Mouse (Mus musculus): ENCODE results near the gene Adi1. TPM values are rescaled to one million over a fixed set of nuclear protein-coding genes. Genes with fewer than 3 reads are reported as not detected.

Gene Adi1
- polyA plus RNA-seq, 1 experiment = 22.8 TPM

DNA sequence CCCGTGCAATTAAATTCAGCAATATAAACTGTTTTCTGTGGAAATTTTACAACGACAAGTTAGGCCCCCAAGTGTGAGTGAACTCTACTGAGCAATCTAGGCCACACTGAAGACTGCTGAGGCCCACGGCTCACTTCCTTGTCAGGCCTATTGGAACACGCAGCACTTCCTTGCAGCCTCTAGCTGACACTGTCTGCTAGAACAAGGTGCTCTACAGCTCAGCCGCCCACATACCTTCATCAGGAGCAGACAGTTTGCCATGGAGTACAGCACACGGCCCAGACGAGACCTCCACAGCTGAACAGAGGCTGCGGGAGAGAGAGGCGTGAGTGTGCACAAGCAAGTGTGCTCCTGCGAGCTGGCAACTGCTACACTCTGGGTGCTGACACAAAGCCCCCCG is 26.3 kb downstream of the Adi1 start:
- TF ChIP-seq POLR2A (IDR thresholded peaks at IDR 0.05; ENCODE audit: borderline replicate concordance, extremely low read depth, low read depth, low read length) (no peak), CTCF (IDR thresholded peaks at IDR 0.05; ENCODE audit: insufficient read depth, low read length) (no peak)
- 79% methylated on average over 11 of the region's 11 CpGs for WGBS
- no peak for DNase-seq
- Histone ChIP-seq H3K4me1 (ENCODE audit: control insufficient read depth, insufficient read depth, low read length) (peaks cover 6% of the 10 kb centered on the region), H3K4me3 (replicated peaks; ENCODE audit: extremely low read depth, low read depth, low read length) (no peak overlapping the region)

DNA sequence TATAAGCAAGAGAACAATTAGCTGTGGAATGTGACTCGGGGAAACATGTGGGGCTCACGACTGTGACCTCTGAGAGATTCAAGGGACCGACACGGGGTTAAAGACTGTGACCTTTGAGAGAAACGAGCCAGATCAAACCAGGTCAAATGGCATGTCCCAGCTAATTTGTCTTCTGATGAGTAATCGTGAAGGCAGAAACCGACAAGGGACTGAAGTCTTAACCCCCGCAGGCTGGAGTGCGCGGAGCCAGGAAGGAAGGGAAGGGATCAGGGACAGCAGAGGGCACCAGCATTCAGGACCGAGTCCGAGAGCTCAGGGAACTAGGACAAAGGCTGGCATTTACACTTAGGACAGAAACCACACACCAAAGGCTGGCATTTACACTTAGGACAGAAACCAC is 29.4 kb downstream of the Adi1 start:
- 37% methylated on average over 12 of the region's 12 CpGs for WGBS
- no peak for DNase-seq
- no peaks in the 10 kb centered on the region for H3K4me1 ChIP-seq (ENCODE audit: control insufficient read depth, insufficient read depth, low read length)
- TF ChIP-seq CTCF (IDR thresholded peaks at IDR 0.05; ENCODE audit: insufficient read depth, low read length) (no peak), POLR2A (IDR thresholded peaks at IDR 0.05; ENCODE audit: borderline replicate concordance, extremely low read depth, low read depth, low read length) (no peak)
- no peak overlapping the region for H3K4me3 ChIP-seq (replicated peaks; ENCODE audit: extremely low read depth, low read depth, low read length)

- WGBS = 89% methylated on average over 6 of the region's 6 CpGs
- no peaks in the 10 kb centered on the region for H3K4me1 ChIP-seq (ENCODE audit: control insufficient read depth, insufficient read depth, low read length)
- TF ChIP-seq POLR2A (IDR thresholded peaks at IDR 0.05; ENCODE audit: borderline replicate concordance, extremely low read depth, low read depth, low read length) = no peak
- TF ChIP-seq CTCF (IDR thresholded peaks at IDR 0.05; ENCODE audit: insufficient read depth, low read length) = no peak
- H3K4me3 ChIP-seq (replicated peaks; ENCODE audit: extremely low read depth, low read depth, low read length) = no peak overlapping the region
- DNase-seq = no peak
Observed at GRCm38 (mm10) chr12:28705204-28705603, 30.2 kb downstream of the Adi1 start.

- no peak for DNase-seq
- Histone ChIP-seq H3K4me3 (replicated peaks; ENCODE audit: extremely low read depth, low read depth, low read length) (no peak overlapping the region), H3K4me1 (ENCODE audit: control insufficient read depth, insufficient read depth, low read length) (no peaks in the 10 kb centered on the region)
- 74% methylated on average over 4 of the region's 4 CpGs for WGBS
- TF ChIP-seq CTCF (IDR thresholded peaks at IDR 0.05; ENCODE audit: insufficient read depth, low read length) (no peak), POLR2A (IDR thresholded peaks at IDR 0.05; ENCODE audit: borderline replicate concordance, extremely low read depth, low read depth, low read length) (no peak)
Observed at GRCm38 (mm10) chr12:28708154-28708553, 33.1 kb downstream of the Adi1 start.

DNA sequence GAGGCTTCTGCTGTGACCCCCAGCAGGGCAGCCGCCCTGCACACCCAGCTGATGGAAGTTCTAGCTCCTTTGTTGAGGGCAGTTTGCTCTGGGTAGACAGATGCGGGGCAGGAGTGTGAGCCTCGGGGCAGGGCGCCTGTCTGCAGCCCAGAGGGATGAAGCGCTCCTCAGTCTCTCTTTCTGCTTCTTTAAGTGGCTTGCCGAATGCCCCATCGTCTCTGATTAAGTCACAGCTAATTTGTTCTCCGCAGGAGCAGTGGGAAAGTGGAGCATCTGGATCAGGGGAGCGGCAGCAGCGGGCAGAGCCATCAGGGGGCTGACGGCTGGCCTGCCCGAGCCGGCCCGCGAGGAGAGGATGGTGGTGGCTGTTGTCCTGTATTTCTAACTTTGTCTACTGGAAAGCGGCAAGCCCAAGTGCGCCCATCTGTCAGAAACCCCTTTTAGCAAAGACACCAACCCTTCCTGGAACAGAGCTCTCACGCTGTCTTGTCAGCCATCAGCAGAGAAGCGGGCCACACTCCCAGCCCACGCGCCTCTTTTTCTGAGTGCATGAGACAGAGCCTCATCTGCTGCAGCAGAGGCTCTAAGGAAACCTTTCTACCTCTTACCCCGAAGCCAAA is 35.6 kb downstream of the Adi1 start:
- Histone ChIP-seq H3K4me1 (ENCODE audit: control insufficient read depth, insufficient read depth, low read length) (no peaks in the 10 kb centered on the region), H3K4me3 (replicated peaks; ENCODE audit: extremely low read depth, low read depth, low read length) (no peak overlapping the region)
- DNase-seq = no peak
- TF ChIP-seq CTCF (IDR thresholded peaks at IDR 0.05; ENCODE audit: insufficient read depth, low read length) (no peak), POLR2A (IDR thresholded peaks at IDR 0.05; ENCODE audit: borderline replicate concordance, extremely low read depth, low read depth, low read length) (no peak)
- WGBS = 87% methylated on average over 22 of the region's 22 CpGs

DNA sequence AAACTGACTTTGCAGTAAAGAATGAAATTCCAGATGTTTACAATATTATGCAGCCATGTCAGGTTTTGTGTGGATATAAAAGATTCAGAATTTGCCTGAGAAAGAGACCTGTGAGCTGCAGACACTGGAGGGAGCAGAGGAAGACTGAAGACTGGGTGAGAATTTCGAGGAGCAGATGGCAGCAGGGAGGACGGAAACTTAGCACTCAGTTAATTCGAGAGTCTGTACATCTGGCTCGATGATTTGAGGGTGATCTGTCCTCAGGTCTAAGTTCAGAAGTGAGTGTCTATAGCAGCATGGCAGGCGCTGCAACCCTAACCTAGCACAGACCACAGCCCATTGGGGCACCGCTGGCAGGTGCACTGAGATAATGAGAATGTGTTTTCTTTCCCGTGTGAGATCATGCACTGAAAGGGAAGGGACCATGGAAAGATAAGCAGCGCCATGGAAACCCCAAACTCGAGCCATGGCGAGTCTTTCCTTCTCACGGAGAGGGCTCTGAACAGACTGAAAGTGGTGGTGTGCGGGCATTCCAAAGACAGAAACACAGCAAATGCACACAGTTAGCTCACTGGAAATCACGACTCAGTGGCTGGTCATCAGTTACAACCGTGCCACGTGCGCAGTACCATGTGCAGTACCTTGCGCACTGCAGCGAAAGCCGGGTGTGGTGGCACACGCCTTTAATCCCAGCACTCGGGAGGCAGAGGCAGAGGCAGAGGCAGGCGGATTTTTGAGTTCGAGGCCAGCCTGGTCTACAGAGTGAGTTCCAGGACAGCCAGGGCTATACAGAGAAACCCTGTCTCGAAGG is 40.0 kb downstream of the Adi1 start:
- no peak overlapping the region for H3K4me3 ChIP-seq (replicated peaks; ENCODE audit: extremely low read depth, low read depth, low read length)
- no peak for DNase-seq
- H3K4me1 ChIP-seq (ENCODE audit: control insufficient read depth, insufficient read depth, low read length) = no peaks in the 10 kb centered on the region
- WGBS = 85% methylated on average over 24 of the region's 24 CpGs
- TF ChIP-seq POLR2A (IDR thresholded peaks at IDR 0.05; ENCODE audit: borderline replicate concordance, extremely low read depth, low read depth, low read length) = no peak
- no peak for TF ChIP-seq CTCF (IDR thresholded peaks at IDR 0.05; ENCODE audit: insufficient read depth, low read length)

DNA sequence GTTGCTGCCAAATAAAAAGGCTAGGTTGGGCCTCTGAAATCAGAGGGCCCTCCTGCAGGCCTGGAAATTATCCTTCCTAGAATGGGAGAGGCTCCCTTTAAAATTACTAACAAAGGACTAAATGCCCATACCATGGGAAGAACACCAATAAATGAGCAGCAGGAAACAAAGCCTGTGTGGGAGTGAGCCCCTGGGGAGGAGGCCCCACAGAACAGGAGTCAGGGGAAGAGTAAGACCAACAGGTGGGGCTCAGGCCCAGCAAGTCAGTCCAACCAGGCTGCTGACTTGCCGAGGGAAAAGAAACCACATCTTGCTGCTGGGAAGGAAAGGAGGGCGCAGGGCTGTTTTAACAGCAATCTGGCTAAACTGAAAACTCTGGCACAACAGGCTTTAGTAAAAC is 42.0 kb downstream of the Adi1 start:
- DNase-seq = no peak
- no peak overlapping the region for H3K4me3 ChIP-seq (replicated peaks; ENCODE audit: extremely low read depth, low read depth, low read length)
- no peak for TF ChIP-seq POLR2A (IDR thresholded peaks at IDR 0.05; ENCODE audit: borderline replicate concordance, extremely low read depth, low read depth, low read length)
- no peaks in the 10 kb centered on the region for H3K4me1 ChIP-seq (ENCODE audit: control insufficient read depth, insufficient read depth, low read length)
- WGBS = 90% methylated on average over 2 of the region's 2 CpGs

GRCm38 (mm10) chr12:28718106-28718505 is 43.1 kb downstream of the Adi1 start:
- WGBS = 94% methylated on average over 2 of the region's 2 CpGs
- Histone ChIP-seq H3K4me1 (ENCODE audit: control insufficient read depth, insufficient read depth, low read length) (no peaks in the 10 kb centered on the region), H3K4me3 (replicated peaks; ENCODE audit: extremely low read depth, low read depth, low read length) (no peak overlapping the region)
- TF ChIP-seq POLR2A (IDR thresholded peaks at IDR 0.05; ENCODE audit: borderline replicate concordance, extremely low read depth, low read depth, low read length) = no peak
- no peak for TF ChIP-seq CTCF (IDR thresholded peaks at IDR 0.05; ENCODE audit: insufficient read depth, low read length)
- DNase-seq = no peak

- no peaks in the 10 kb centered on the region for H3K4me1 ChIP-seq (ENCODE audit: control insufficient read depth, insufficient read depth, low read length)
- no peak overlapping the region for H3K4me3 ChIP-seq (replicated peaks; ENCODE audit: extremely low read depth, low read depth, low read length)
- DNase-seq = no peak
- TF ChIP-seq CTCF (IDR thresholded peaks at IDR 0.05; ENCODE audit: insufficient read depth, low read length) (no peak), POLR2A (IDR thresholded peaks at IDR 0.05; ENCODE audit: borderline replicate concordance, extremely low read depth, low read depth, low read length) (no peak)
- 90% methylated on average over 3 of the region's 3 CpGs for WGBS
Observed at GRCm38 (mm10) chr12:28724366-28724765, 49.3 kb downstream of the Adi1 start.

DNA sequence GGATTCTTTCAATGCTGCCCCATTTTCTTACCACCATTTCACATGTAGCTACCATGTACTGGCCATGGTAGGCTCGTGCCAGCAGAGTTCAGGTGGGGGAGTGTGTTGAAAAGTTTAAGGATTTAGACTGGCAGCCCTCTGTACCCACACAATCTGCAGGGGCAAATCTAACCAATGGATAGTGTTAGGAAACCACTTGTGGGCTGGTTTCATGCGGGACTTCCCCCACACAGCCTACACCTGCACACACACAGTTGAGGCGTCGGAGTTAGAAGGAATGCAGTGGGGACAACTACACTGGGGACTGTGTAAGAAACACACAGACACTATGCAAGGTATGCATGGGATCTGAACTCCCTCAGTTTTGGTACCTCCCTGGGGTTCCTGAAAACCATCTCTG is 51.2 kb downstream of the Adi1 start:
- DNase-seq = no peak
- Histone ChIP-seq H3K4me3 (replicated peaks; ENCODE audit: extremely low read depth, low read depth, low read length) (no peak overlapping the region), H3K4me1 (ENCODE audit: control insufficient read depth, insufficient read depth, low read length) (no peaks in the 10 kb centered on the region)
- WGBS = 95% methylated on average over 4 of the region's 4 CpGs
- TF ChIP-seq POLR2A (IDR thresholded peaks at IDR 0.05; ENCODE audit: borderline replicate concordance, extremely low read depth, low read depth, low read length) = no peak
- no peak for TF ChIP-seq CTCF (IDR thresholded peaks at IDR 0.05; ENCODE audit: insufficient read depth, low read length)

Data from lung, adult 2 months (tissue).